In genomic region chr5:81591481-81591880, GRCm38 (mm10) we compare ENCODE assay signal across 16 mouse cellular contexts.
"Had no signal": no experiment of that assay in that cellular context is flagged by ENCODE, and none has a peak within 500 bp of the region (broad histone marks: within the 10 kb centered on the region; RNA-seq: fewer than 3 reads in every experiment).

No protein-coding gene starts in this region.

- ATAC-seq: lung, postnatal 0 days; midbrain, embryonic 13.5 days; midbrain, embryonic 15.5 days had no signal

- H3K27ac ChIP-seq: lung, embryonic 15.5 days; macrophage; midbrain, embryonic 13.5 days; midbrain, embryonic 15.5 days; neural tube, embryonic 12.5 days; stomach, embryonic 15.5 days; stomach, postnatal 0 days had no signal

- H3K4me1 ChIP-seq: megakaryocyte, embryonic 14.5 days; midbrain, embryonic 15.5 days; neural tube, embryonic 12.5 days; stomach, embryonic 15.5 days had no signal

- H3K4me3 ChIP-seq: lung, embryonic 15.5 days; megakaryocyte, embryonic 14.5 days; midbrain, embryonic 13.5 days; midbrain, embryonic 15.5 days; neural tube, embryonic 12.5 days; stomach, embryonic 15.5 days had no signal

- H3K9me3 ChIP-seq: lung, embryonic 15.5 days; midbrain, embryonic 13.5 days; midbrain, embryonic 15.5 days; neural tube, embryonic 12.5 days; stomach, embryonic 15.5 days had no signal

- H3K36me3 ChIP-seq: lung, embryonic 15.5 days; midbrain, embryonic 13.5 days; midbrain, embryonic 15.5 days; neural tube, embryonic 12.5 days; stomach, embryonic 15.5 days had no signal

- DNase-seq: lung, adult 2 months; lung, postnatal 14 days; lung, postnatal 36 days; right cerebral cortex, postnatal 14 days; thymus, adult 2 months; thymus, postnatal 25 days; thymus, postnatal 4 days had no signal

- H3K9ac ChIP-seq: lung, embryonic 15.5 days; midbrain, embryonic 13.5 days; midbrain, embryonic 15.5 days; neural tube, embryonic 12.5 days; stomach, embryonic 15.5 days had no signal
